In the genomic region with DNA sequence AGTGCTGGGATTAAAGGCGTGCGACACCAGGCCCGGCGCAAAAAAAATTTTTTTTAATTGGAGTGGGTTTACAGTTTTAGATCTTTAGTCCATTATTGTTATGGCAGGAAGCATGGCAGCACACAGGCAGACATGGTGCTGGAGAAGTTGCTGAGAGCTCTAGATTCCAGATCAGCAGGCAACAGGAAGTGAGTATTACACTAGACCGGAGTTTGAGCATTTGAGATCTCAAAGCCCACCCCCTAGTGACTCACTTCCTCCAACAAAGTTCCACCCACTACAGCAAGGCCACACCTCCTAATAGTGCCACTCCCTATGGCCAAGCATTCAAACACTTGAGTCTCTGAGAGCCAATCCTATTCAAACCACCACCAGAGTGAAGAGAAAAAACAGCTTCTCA, we compare ENCODE assay signal across 11 mouse cellular contexts. TPM values are rescaled to one million over a fixed set of nuclear protein-coding genes. Genes with fewer than 3 reads are reported as not detected.
DNase-seq lines count a peak whose midpoint lies in the region; ATAC-seq and TF ChIP-seq lines count a peak whose summit lies in the region.
"Had no signal": no experiment of that assay in that cellular context is flagged by ENCODE, and none has a peak within 500 bp of the region (broad histone marks: within the 10 kb centered on the region; RNA-seq: fewer than 3 reads in every experiment).

No protein-coding gene starts in this region.

- H3K27me3 ChIP-seq in intestine, embryonic 14.5 days (replicated peaks; ENCODE audit: control insufficient read depth, insufficient read depth, low read length): no peaks in the 10 kb centered on the region

- no peak overlapping the region for H3K4me3 ChIP-seq in ES-E14 (ENCODE audit: insufficient read depth in 1 of 2, low read depth in 1 of 2, low read length in 2 of 2, poor library complexity in 1 of 2, severe bottlenecking in 1 of 2)
- no peak overlapping the region for H3K4me3 ChIP-seq in intestine, embryonic 14.5 days (ENCODE audit: low read depth, low read length)
- H3K4me3 ChIP-seq: midbrain, embryonic 10.5 days had no signal

- no peak overlapping the region for H3K27ac ChIP-seq in ES-E14 (ENCODE audit: insufficient read depth, low read depth, low read length, poor library complexity, severe bottlenecking)
- H3K27ac ChIP-seq in intestine, embryonic 14.5 days (ENCODE audit: low read depth): no peak overlapping the region
- H3K27ac ChIP-seq: midbrain, embryonic 10.5 days had no signal

- H3K4me1 ChIP-seq in ES-E14 (ENCODE audit: control insufficient read depth in 2 of 2, insufficient read depth in 2 of 2, low read length in 2 of 2, poor library complexity in 1 of 2): peaks cover 0 to 3% of the 10 kb centered on the region in 2 experiments; a peak in 3 of 4 replicates
- peaks cover 23% of the 10 kb centered on the region for H3K4me1 ChIP-seq in intestine, embryonic 14.5 days (replicated peaks; ENCODE audit: control insufficient read depth, insufficient read depth, low read length)
- H3K4me1 ChIP-seq: midbrain, embryonic 10.5 days had no signal

- in situ Hi-C loops in ES-E14 (cut with MboI; ENCODE audit: low sequenced_read_pairs in 2 of 2, unreplicated experiment in 2 of 2): no loop called here

- peak; percentile 69 for DNase-seq in 3T3-L1 (ENCODE audit: low read depth, low spot score)
- peak; percentile 71 for DNase-seq in ES-E14 (ENCODE audit: low read depth, low spot score)
- no peak for DNase-seq in intestine, embryonic 14.5 days (ENCODE audit: low spot score)
- peak; percentile 67 for DNase-seq in lung, postnatal 25 days (ENCODE audit: low spot score)
- DNase-seq in frontal cortex, postnatal 10 days (ENCODE audit: low spot score in 2 of 2): no peak
- DNase-seq in adrenal gland, postnatal 4 days (ENCODE audit: low spot score in 2 of 2): no peak
- no peak for DNase-seq in kidney, postnatal 10 days
- no peak for DNase-seq in frontal cortex, adult 2 months (ENCODE audit: extremely low spot score in 1 of 2, low spot score in 1 of 2)
- DNase-seq: gastrocnemius, postnatal 36 days had no signal

- no peak overlapping the region; the same call in 1 of the 2 replicates for H3K9ac ChIP-seq in ES-E14 (ENCODE audit: insufficient read depth, low read depth, low read length, poor library complexity, severe bottlenecking)
- H3K9ac ChIP-seq in intestine, embryonic 14.5 days (ENCODE audit: low read length): no peak overlapping the region

- H3K9me3 ChIP-seq in ES-E14 (ENCODE audit: control insufficient read depth, insufficient read depth, low read depth, low read length): no peaks in the 10 kb centered on the region
- H3K9me3 ChIP-seq in intestine, embryonic 14.5 days (ENCODE audit: control insufficient read depth, low read length): no peaks in the 10 kb centered on the region; the same call in 1 of the 2 replicates
- H3K9me3 ChIP-seq: midbrain, embryonic 10.5 days had no signal

- 0 out of 2 replicates have a peak, but pooled peaks have one; percentile 55 for ATAC-seq in intestine, embryonic 14.5 days (replicated peaks; ENCODE audit: low FRiP score, low TSS enrichment, low read depth)
- ATAC-seq: inflammation-experienced regulatory T-cells, adult 6 months had no signal

- no peaks in the 10 kb centered on the region for H3K36me3 ChIP-seq in ES-E14 (ENCODE audit: control insufficient read depth, insufficient read depth, low read length, poor library complexity, severe bottlenecking)
- no peaks in the 10 kb centered on the region for H3K36me3 ChIP-seq in intestine, embryonic 14.5 days (ENCODE audit: control insufficient read depth, insufficient read depth, low read length)

- H3K4me2 ChIP-seq in intestine, embryonic 14.5 days (ENCODE audit: low read length): no peak overlapping the region

- 89% methylated on average over 5 of the region's 5 CpGs for WGBS in intestine, embryonic 14.5 days

TF ChIP-seq in ES-E14, 5 proteins besides CTCF, POLR2A, EP300 and RAD21:
- TF ChIP-seq ZC3H11A (IDR thresholded peaks at IDR 0.05; ENCODE audit: borderline replicate concordance, low read depth, low read length) (no peak), ZNF384 (IDR thresholded peaks at IDR 0.05; ENCODE audit: low read depth, low read length) (0 out of 2 replicates have a peak, but pooled peaks have one; percentile 25)

RNA-seq across cellular contexts. Expression of gene Ppp1r15b, which starts 12.8 kb away (rescaled TPM):
- 97.0 and 121 TPM in 2 replicates for total RNA-seq in ES-E14 (2012; rRNA removed)
- 50.6 and 54.4 TPM in 2 replicates for polyA plus RNA-seq in intestine, embryonic 14.5 days (2014; fragmentation: Nextera tagmentation; extraction: Ambion mirVana)
- total RNA-seq in adrenal gland, postnatal 4 days (2021): 10 to 100 TPM; 71.6 to 75.0 TPM
- 26.3 and 27.2 TPM in 2 replicates for polyA plus RNA-seq in frontal cortex, adult 2 months (2012; rRNA removed)

RNA-seq across cellular contexts. Expression of gene Plekha6, which starts 45.9 kb away (rescaled TPM):
- total RNA-seq in ES-E14 (2012; rRNA removed): 3.5 and 5.3 TPM in 2 replicates
- polyA plus RNA-seq in intestine, embryonic 14.5 days (2014; fragmentation: Nextera tagmentation; extraction: Ambion mirVana): 15.9 TPM in 2 replicates
- total RNA-seq in adrenal gland, postnatal 4 days (2021): 10 to 100 TPM; 22.2 to 32.7 TPM
- 51.7 and 53.6 TPM in 2 replicates for polyA plus RNA-seq in frontal cortex, adult 2 months (2012; rRNA removed)

Comparison
In these comparisons a context has a peak if more than half of its experiments do, and no peak if none do; other contexts are left out.
1. DNase-seq: peak in 3T3-L1 (single experiment), ES-E14 (single experiment) and lung, postnatal 25 days (single experiment); none in intestine, embryonic 14.5 days (single experiment), frontal cortex, postnatal 10 days (0 of 2), adrenal gland, postnatal 4 days (0 of 2), kidney, postnatal 10 days (single experiment) and frontal cortex, adult 2 months (0 of 2).